Mouse (Mus musculus): ENCODE measurements around the gene Aven. TPM values are rescaled to one million over a fixed set of nuclear protein-coding genes. Genes with fewer than 3 reads are reported as not detected.

Aven gene
- total RNA-seq, 1 experiment from 2014 or later, result 14.1 TPM

- no peak for ATAC-seq (ENCODE audit: extremely low read depth, insufficient number of reproducible peaks, low FRiP score, poor library complexity, severe bottlenecking)
Measured at GRCm38 (mm10) chr2:112526933-112527332, 34.2 kb downstream of the Aven start.

- no peak for ATAC-seq (ENCODE audit: extremely low read depth, insufficient number of reproducible peaks, low FRiP score, poor library complexity, severe bottlenecking)
Measured at GRCm38 (mm10) chr2:112532812-112533496, 40.2 kb downstream of the Aven start.

GRCm38 (mm10) chr2:112534677-112535222, 42.0 kb downstream of the Aven start:
- no peak for ATAC-seq (ENCODE audit: extremely low read depth, insufficient number of reproducible peaks, low FRiP score, poor library complexity, severe bottlenecking)

- ATAC-seq (ENCODE audit: extremely low read depth, insufficient number of reproducible peaks, low FRiP score, poor library complexity, severe bottlenecking), result no peak
Measured at GRCm38 (mm10) chr2:112538783-112539182, 46.0 kb downstream of the Aven start.

GRCm38 (mm10) chr2:112541695-112542285, 49.0 kb downstream of the Aven start:
- no peak for ATAC-seq (ENCODE audit: extremely low read depth, insufficient number of reproducible peaks, low FRiP score, poor library complexity, severe bottlenecking)

GRCm38 (mm10) chr2:112556527-112556926, 63.8 kb downstream of the Aven start:
- ATAC-seq (ENCODE audit: extremely low read depth, insufficient number of reproducible peaks, low FRiP score, poor library complexity, severe bottlenecking), result no peak

- no peak for ATAC-seq (ENCODE audit: extremely low read depth, insufficient number of reproducible peaks, low FRiP score, poor library complexity, severe bottlenecking)
Measured at GRCm38 (mm10) chr2:112557453-112557852, 64.7 kb downstream of the Aven start.

- no peak for ATAC-seq (ENCODE audit: extremely low read depth, insufficient number of reproducible peaks, low FRiP score, poor library complexity, severe bottlenecking)
Measured at GRCm38 (mm10) chr2:112561549-112561948, 68.8 kb downstream of the Aven start.

GRCm38 (mm10) chr2:112565060-112565459, 72.3 kb downstream of the Aven start:
- no peak for ATAC-seq (ENCODE audit: extremely low read depth, insufficient number of reproducible peaks, low FRiP score, poor library complexity, severe bottlenecking)

GRCm38 (mm10) chr2:112566290-112567085, 73.7 kb downstream of the Aven start:
- ATAC-seq (ENCODE audit: extremely low read depth, insufficient number of reproducible peaks, low FRiP score, poor library complexity, severe bottlenecking), result no peak

GRCm38 (mm10) chr2:112567786-112568185, 75.0 kb downstream of the Aven start:
- no peak for ATAC-seq (ENCODE audit: extremely low read depth, insufficient number of reproducible peaks, low FRiP score, poor library complexity, severe bottlenecking)

- no peak for ATAC-seq (ENCODE audit: extremely low read depth, insufficient number of reproducible peaks, low FRiP score, poor library complexity, severe bottlenecking)
Measured at GRCm38 (mm10) chr2:112590985-112591384, 98.2 kb downstream of the Aven start.

- ATAC-seq (ENCODE audit: extremely low read depth, insufficient number of reproducible peaks, low FRiP score, poor library complexity, severe bottlenecking), result no peak
Measured at GRCm38 (mm10) chr2:112591451-112591871, 98.7 kb downstream of the Aven start.

GRCm38 (mm10) chr2:112593322-112593721, 100.6 kb downstream of the Aven start:
- ATAC-seq (ENCODE audit: extremely low read depth, insufficient number of reproducible peaks, low FRiP score, poor library complexity, severe bottlenecking), result no peak

- ATAC-seq (ENCODE audit: extremely low read depth, insufficient number of reproducible peaks, low FRiP score, poor library complexity, severe bottlenecking), result no peak
Measured at GRCm38 (mm10) chr2:112593781-112594180, 101.0 kb downstream of the Aven start.

GRCm38 (mm10) chr2:112595807-112596206, 103.0 kb downstream of the Aven start:
- ATAC-seq (ENCODE audit: extremely low read depth, insufficient number of reproducible peaks, low FRiP score, poor library complexity, severe bottlenecking), result no peak

- no peak for ATAC-seq (ENCODE audit: extremely low read depth, insufficient number of reproducible peaks, low FRiP score, poor library complexity, severe bottlenecking)
Measured at GRCm38 (mm10) chr2:112596415-112596814, 103.7 kb downstream of the Aven start.

- ATAC-seq (ENCODE audit: extremely low read depth, insufficient number of reproducible peaks, low FRiP score, poor library complexity, severe bottlenecking), result no peak
Measured at GRCm38 (mm10) chr2:112597064-112597463, 104.3 kb downstream of the Aven start.

- no peak for ATAC-seq (ENCODE audit: extremely low read depth, insufficient number of reproducible peaks, low FRiP score, poor library complexity, severe bottlenecking)
Measured at GRCm38 (mm10) chr2:112600222-112600621, 107.5 kb downstream of the Aven start.

GRCm38 (mm10) chr2:112602487-112602886, 109.7 kb downstream of the Aven start:
- ATAC-seq (ENCODE audit: extremely low read depth, insufficient number of reproducible peaks, low FRiP score, poor library complexity, severe bottlenecking), result no peak
